Mouse (Mus musculus): Measurements from ENCODE around the gene Scube2. TPM values are rescaled to one million over a fixed set of nuclear protein-coding genes. Genes with fewer than 3 reads are reported as not detected.

Gene Scube2
- total RNA-seq, 2 experiments from 2014 or later, result 0.32 TPM; not detected in 1

Other genes starting within 250 kb of the Scube2 start
- 10 to 100 TPM; 26.5 to 27.7 TPM for gene St5, start 162.1 kb downstream of the Scube2 start, total RNA-seq (2021)
- 10 to 100 TPM; 18.6 to 22.9 TPM for gene Akip1, start 162.0 kb downstream of the Scube2 start, total RNA-seq (2021)
- not detected for gene BC051019, start 141.8 kb downstream of the Scube2 start, total RNA-seq (2021)
- under 1 TPM in 1 of 2 experiments, not detected in 1; 0.61 TPM for gene Ascl3, start 134.0 kb downstream of the Scube2 start, total RNA-seq (2021)
- gene Tmem9b, start 112.8 kb downstream of the Scube2 start, total RNA-seq (2021), result 10 to 100 TPM; 45.7 to 47.6 TPM
- 1 to 10 TPM in 1 of 2 experiments, under 1 TPM in 1; 0.73 to 1.0 TPM for gene Nrip3, start 83.7 kb downstream of the Scube2 start, total RNA-seq (2021)
- gene Dennd5a, start 94.8 kb upstream of the Scube2 start, total RNA-seq (2021), result 100 to 1,000 TPM; 158 to 167 TPM
- gene Tmem41b, start 121.2 kb upstream of the Scube2 start, total RNA-seq (2021), result 10 to 100 TPM; 47.1 to 70.2 TPM
- gene Ipo7, start 152.6 kb upstream of the Scube2 start, total RNA-seq (2021), result 10 to 100 TPM; 96.2 to 96.7 TPM
- gene Zfp143, start 195.5 kb upstream of the Scube2 start, total RNA-seq (2021), result 10 to 100 TPM; 12.1 to 14.2 TPM